Mouse (Mus musculus) limb, embryonic 10.5 days (tissue): ENCODE measurements around the gene A1cf. TPM values are rescaled to one million over a fixed set of nuclear protein-coding genes. Genes with fewer than 3 reads are reported as not detected.

ENCODE experiments used
- DNase-seq: peaks from one replicate; pipeline ENCODE4 v3.0.0-alpha.2; 2017; ENCODE audit warnings: low spot score
- H3K27ac ChIP-seq: fragments of 300-500 bp; sonication (generic); 2 replicates; pipeline ENCODE4 v1.5.1; 2016; ENCODE audit warnings: mild to moderate bottlenecking
- H3K27me3 ChIP-seq: fragments of 300-500 bp; sonication (generic); 2 replicates; pipeline ENCODE4 v1.6.1; 2016; ENCODE audit warnings: low read depth, mild to moderate bottlenecking; ENCODE audit not compliant: poor library complexity, severe bottlenecking
- H3K36me3 ChIP-seq: fragments of 300-500 bp; sonication (generic); 2 replicates; pipeline ENCODE4 v1.6.1; 2016; ENCODE audit warnings: mild to moderate bottlenecking, moderate library complexity
- H3K4me1 ChIP-seq: fragments of 300-500 bp; sonication (generic); 2 replicates; pipeline ENCODE4 v1.6.1; 2016
- H3K4me3 ChIP-seq: fragments of 300-500 bp; sonication (generic); 2 replicates; pipeline ENCODE4 v1.5.1; 2016; ENCODE audit warnings: mild to moderate bottlenecking, moderate library complexity
- H3K9me3 ChIP-seq: fragments of 300-500 bp; sonication (generic); replicated peaks from 2 replicates; pipeline ENCODE4 v1.6.1; 2016; ENCODE audit warnings: mild to moderate bottlenecking
- WGBS: fragments of 180-500 bp; shearing (Covaris S2); methylation state at CpG from one replicate; pipeline ENCODE4 v1.1.7; 2016; 5-methylcytosine and 5-hydroxymethylcytosine counted together
- polyA plus RNA-seq: library from polyadenylated mRNA; unstranded; fragments of >200 nt; fragmentation: Nextera tagmentation; extraction: Ambion mirVana; gene quantifications from 2 replicates; pipeline ENCODE4 v1.2.1, GENCODE M21; 2016

The A1cf gene
- polyA plus RNA-seq, 1 experiment from 2014 or later, result not detected

GRCm38 (mm10) chr19:31895971-31896370, 27.4 kb downstream of the A1cf start:
- H3K4me1 ChIP-seq, result no peaks in the 10 kb centered on the region

DNA sequence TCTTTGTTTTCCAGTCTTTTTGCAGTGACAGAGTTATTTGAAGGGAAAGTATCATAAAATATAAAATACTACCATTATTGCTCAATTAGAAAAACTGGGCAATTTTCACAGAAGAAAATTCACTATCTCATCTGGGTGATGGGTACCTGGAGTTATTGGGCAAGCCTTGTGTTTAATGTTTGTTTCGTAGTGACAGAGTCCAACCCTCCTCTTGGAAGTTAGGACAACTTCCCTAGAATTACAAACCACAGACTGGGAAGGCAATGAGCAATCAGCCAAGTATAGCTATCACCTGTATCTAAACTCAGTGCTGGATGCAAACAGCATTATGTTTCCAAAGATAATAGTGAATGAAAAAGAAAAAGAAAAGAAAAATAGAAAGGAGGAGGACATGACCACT, 28.1 kb downstream of the A1cf start:
- no peak for DNase-seq
- Histone ChIP-seq H3K4me3 (no peak overlapping the region), H3K9me3 (no peaks in the 10 kb centered on the region), H3K27ac (no peak overlapping the region), H3K4me1 (no peaks in the 10 kb centered on the region), H3K36me3 (no peaks in the 10 kb centered on the region), H3K27me3 (no peaks in the 10 kb centered on the region)
- 89% methylated on average over 1 of the region's 1 CpGs for WGBS

More at GRCm38 (mm10) chr19:31895971-31896370, 27.4 kb downstream of the A1cf start:
- no peak overlapping the region for H3K27ac ChIP-seq
- H3K27me3 ChIP-seq, result no peaks in the 10 kb centered on the region
- H3K4me3 ChIP-seq, result no peak overlapping the region
- no peaks in the 10 kb centered on the region for H3K36me3 ChIP-seq
- H3K9me3 ChIP-seq, result no peaks in the 10 kb centered on the region
- WGBS, result 79% methylated on average over 1 of the region's 1 CpGs
- no peak for DNase-seq

- no peaks in the 10 kb centered on the region for H3K9me3 ChIP-seq
- DNase-seq, result no peak
- no peaks in the 10 kb centered on the region for H3K27me3 ChIP-seq
- no peaks in the 10 kb centered on the region for H3K4me1 ChIP-seq
- H3K27ac ChIP-seq, result no peak overlapping the region
- H3K36me3 ChIP-seq, result no peaks in the 10 kb centered on the region
- 69% methylated on average over 7 of the region's 7 CpGs for WGBS
- no peak overlapping the region for H3K4me3 ChIP-seq
These were observed 37.1 kb downstream of the A1cf start for GRCm38 (mm10) chr19:31905671-31906070.

- Histone ChIP-seq H3K27ac (no peak overlapping the region), H3K4me1 (no peaks in the 10 kb centered on the region), H3K4me3 (no peak overlapping the region), H3K36me3 (no peaks in the 10 kb centered on the region), H3K9me3 (no peaks in the 10 kb centered on the region), H3K27me3 (no peaks in the 10 kb centered on the region)
- WGBS, result 73% methylated on average over 6 of the region's 6 CpGs
- no peak for DNase-seq
These were observed 41.9 kb downstream of the A1cf start for GRCm38 (mm10) chr19:31910423-31910822.

- no peaks in the 10 kb centered on the region for H3K9me3 ChIP-seq
- H3K36me3 ChIP-seq, result no peaks in the 10 kb centered on the region
- WGBS, result 91% methylated on average over 4 of the region's 4 CpGs
- no peak overlapping the region for H3K4me3 ChIP-seq
- no peak for DNase-seq
- no peaks in the 10 kb centered on the region for H3K4me1 ChIP-seq
- H3K27ac ChIP-seq, result no peak overlapping the region
- H3K27me3 ChIP-seq, result no peaks in the 10 kb centered on the region
These were observed 45.4 kb downstream of the A1cf start for GRCm38 (mm10) chr19:31913946-31914345.

- no peak for DNase-seq
- 95% methylated on average over 4 of the region's 4 CpGs for WGBS
- Histone ChIP-seq H3K9me3 (no peaks in the 10 kb centered on the region), H3K4me1 (no peaks in the 10 kb centered on the region), H3K27ac (no peak overlapping the region), H3K27me3 (no peaks in the 10 kb centered on the region), H3K4me3 (no peak overlapping the region), H3K36me3 (no peaks in the 10 kb centered on the region)
These were observed 51.8 kb downstream of the A1cf start for GRCm38 (mm10) chr19:31920357-31920756.

DNA sequence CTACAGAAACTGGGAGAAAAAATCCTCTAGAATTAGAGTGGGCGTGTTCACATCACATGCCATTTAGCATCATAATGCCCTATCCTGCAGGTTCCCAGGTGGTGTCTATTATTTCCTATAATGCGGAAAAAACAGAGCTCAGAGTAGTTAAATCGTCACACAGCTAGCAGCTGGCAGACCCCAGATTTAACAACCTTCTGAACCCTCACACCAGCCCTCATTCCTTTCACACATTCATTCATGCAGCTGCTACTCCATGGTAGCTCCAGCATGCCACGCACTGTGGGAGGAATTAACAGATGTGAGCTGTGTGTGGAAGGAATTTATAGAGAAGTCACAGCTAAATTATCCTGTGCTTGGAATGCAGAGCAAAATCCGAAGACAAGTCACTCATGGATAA, 53.3 kb downstream of the A1cf start:
- no peaks in the 10 kb centered on the region for H3K27me3 ChIP-seq
- H3K9me3 ChIP-seq, result no peaks in the 10 kb centered on the region
- H3K36me3 ChIP-seq, result no peaks in the 10 kb centered on the region
- no peaks in the 10 kb centered on the region for H3K4me1 ChIP-seq
- DNase-seq, result no peak
- no peak overlapping the region for H3K4me3 ChIP-seq
- H3K27ac ChIP-seq, result no peak overlapping the region
- WGBS, result 64% methylated on average over 5 of the region's 5 CpGs

DNA sequence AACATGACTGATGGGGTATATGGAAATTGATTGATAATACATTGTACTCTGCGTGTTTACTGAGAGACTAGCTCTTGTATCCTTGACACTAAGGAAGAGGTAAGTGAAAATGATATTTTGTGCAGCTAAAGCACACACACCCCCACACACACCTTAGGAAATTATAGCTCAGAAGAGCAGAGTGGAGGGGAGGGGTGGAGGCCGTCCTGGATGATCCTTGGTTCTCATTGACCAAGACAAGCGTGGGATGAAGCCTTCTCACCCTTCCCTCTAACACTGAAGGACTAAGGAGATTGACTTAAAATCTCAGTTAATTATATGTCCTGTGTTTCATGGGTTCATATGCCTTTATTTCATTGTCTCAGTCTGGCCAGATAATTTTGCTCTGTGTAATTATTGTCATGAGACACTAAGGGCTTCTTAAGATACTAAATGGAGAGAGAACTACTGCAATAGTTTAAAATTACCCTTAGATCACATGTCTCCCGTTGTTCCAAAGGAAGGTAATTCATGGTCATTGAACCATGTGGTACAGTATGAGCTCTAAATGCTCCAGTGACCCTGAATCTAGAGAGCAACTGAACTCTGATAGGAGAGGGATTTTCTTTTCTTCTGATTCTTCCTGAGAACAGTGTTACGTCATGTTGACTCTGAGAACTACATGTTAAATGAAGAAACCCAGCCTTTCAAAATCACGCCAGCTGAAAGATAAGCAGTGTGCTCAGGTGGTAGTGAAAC, 55.2 kb downstream of the A1cf start:
- Histone ChIP-seq H3K27me3 (no peaks in the 10 kb centered on the region), H3K4me1 (no peaks in the 10 kb centered on the region), H3K27ac (no peak overlapping the region), H3K4me3 (no peak overlapping the region), H3K9me3 (no peaks in the 10 kb centered on the region), H3K36me3 (no peaks in the 10 kb centered on the region)
- no peak for DNase-seq
- 86% methylated on average over 6 of the region's 6 CpGs for WGBS

GRCm38 (mm10) chr19:31950793-31951489, 82.4 kb downstream of the A1cf start:
- H3K36me3 ChIP-seq, result no peaks in the 10 kb centered on the region
- H3K27ac ChIP-seq, result no peak overlapping the region
- H3K4me3 ChIP-seq, result no peak overlapping the region
- H3K27me3 ChIP-seq, result no peaks in the 10 kb centered on the region
- no peaks in the 10 kb centered on the region for H3K9me3 ChIP-seq
- no peaks in the 10 kb centered on the region for H3K4me1 ChIP-seq
- 87% methylated on average over 7 of the region's 7 CpGs for whole genome bisulfite sequencing
- DNase-seq, result no peak

DNA sequence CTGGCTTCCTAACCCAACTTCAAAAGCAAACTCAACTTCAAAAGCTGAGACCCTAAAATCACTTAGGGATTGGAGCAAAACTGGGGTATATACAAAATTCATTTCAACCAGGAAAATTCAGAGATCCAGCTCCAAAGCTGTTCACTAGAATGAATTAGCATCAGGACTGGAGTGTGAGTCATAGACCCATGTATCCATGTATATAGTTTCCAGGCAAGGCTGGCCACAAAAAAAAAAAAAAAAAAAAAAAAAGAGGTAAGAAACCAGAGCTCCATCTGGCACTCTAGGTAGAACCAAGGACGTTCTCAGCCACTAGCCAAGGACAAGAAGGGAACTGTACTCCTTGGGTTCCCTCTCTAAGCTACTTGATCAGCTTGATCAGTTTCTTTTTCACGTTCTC, 85.2 kb downstream of the A1cf start:
- 72% methylated on average over 2 of the region's 2 CpGs for WGBS
- Histone ChIP-seq H3K4me1 (no peaks in the 10 kb centered on the region), H3K27me3 (no peaks in the 10 kb centered on the region), H3K9me3 (no peaks in the 10 kb centered on the region), H3K27ac (no peak overlapping the region), H3K36me3 (no peaks in the 10 kb centered on the region), H3K4me3 (no peak overlapping the region)
- no peak for DNase-seq

DNA sequence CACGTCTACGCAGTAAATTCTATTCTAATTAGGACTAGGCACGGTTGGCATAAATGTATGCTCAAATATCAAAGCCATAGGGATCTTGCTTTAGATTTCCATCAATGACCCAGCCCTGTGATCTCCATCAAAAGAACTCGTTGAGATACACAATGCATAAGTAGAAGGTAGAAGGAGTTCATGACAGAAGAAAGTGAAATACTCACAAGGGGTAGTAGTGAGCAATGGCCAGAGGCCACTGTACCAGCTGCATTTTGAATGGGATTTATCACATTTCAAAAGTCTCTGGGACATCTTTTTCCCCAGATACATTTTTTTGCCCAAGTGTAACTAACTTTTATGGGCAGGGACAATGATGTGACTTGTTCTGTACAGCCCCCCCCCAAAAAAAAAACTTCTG, 85.7 kb downstream of the A1cf start:
- WGBS, result 75% methylated on average over 4 of the region's 4 CpGs
- no peaks in the 10 kb centered on the region for H3K27me3 ChIP-seq
- no peaks in the 10 kb centered on the region for H3K9me3 ChIP-seq
- H3K27ac ChIP-seq, result no peak overlapping the region
- H3K4me3 ChIP-seq, result no peak overlapping the region
- no peaks in the 10 kb centered on the region for H3K4me1 ChIP-seq
- no peak for DNase-seq
- H3K36me3 ChIP-seq, result no peaks in the 10 kb centered on the region

DNA sequence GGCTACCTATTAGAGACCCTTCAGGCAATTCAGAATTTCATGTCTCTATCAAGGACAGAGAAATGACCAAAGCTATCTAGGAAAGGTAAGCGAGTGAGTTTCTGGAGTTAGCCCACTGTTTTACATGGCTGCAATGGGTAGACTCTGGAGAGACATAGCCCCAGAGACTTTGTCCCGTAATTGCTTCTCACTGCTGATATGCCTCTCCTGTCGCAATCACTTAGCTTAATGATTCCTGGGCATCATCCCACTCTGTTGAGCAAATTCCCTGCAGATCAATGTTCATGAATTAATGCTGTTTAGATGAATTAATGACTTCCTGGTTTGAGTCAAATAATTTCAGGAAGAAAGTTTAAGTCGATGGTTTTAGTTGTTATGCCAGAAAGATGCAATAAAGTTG, 86.1 kb downstream of the A1cf start:
- no peak for DNase-seq
- WGBS, result 88% methylated on average over 4 of the region's 4 CpGs
- H3K27me3 ChIP-seq, result no peaks in the 10 kb centered on the region
- H3K9me3 ChIP-seq, result no peaks in the 10 kb centered on the region
- no peaks in the 10 kb centered on the region for H3K4me1 ChIP-seq
- no peak overlapping the region for H3K27ac ChIP-seq
- H3K4me3 ChIP-seq, result no peak overlapping the region
- no peaks in the 10 kb centered on the region for H3K36me3 ChIP-seq

- Histone ChIP-seq H3K36me3 (no peaks in the 10 kb centered on the region), H3K4me1 (no peaks in the 10 kb centered on the region), H3K27ac (no peak overlapping the region), H3K27me3 (no peaks in the 10 kb centered on the region), H3K9me3 (no peaks in the 10 kb centered on the region), H3K4me3 (no peak overlapping the region)
- WGBS, result 80% methylated on average over 2 of the region's 2 CpGs
- DNase-seq, result no peak
These were observed 87.8 kb downstream of the A1cf start for GRCm38 (mm10) chr19:31956359-31956758.
